Mouse (Mus musculus): ENCODE data around the gene 1600014C10Rik.

1600014C10Rik gene

DNA sequence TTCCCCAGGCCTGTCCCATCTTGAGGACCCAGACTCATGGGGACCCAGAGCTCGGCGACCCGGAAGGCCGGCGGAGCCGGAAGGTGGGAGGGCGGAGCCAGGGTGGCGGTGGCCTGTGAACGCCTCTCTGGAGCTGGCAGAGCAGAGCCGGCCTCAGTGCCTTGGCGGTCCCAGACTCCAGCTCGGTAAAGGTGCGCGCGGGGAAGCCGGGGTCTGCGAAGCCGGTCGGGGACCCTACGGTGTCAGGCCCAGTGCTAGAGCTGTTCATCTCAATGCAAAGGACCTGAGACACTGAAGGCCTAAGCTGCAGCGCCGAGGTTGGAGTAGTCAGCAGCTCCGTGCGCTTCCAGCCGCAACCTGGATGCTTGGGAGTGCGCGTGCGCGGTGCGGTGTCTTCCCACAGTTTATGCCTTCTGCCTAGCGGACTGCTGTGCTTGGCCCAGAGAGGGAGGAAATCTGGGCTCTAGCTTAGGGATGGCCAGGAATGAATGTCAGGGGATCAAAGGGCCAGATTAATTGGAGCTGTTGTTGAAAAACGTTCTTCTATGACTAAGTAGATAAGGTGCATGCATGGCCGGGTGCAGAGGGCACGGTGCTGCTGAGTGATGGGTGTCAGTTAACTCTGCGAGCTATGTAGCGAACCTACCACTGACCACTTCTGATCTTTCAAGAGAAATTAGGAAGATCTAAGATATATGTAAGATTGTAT lies 846 bp downstream of the 1600014C10Rik start:
- no peak for DNase-seq (ENCODE audit: extremely low read depth, low read depth, low spot score)

DNA sequence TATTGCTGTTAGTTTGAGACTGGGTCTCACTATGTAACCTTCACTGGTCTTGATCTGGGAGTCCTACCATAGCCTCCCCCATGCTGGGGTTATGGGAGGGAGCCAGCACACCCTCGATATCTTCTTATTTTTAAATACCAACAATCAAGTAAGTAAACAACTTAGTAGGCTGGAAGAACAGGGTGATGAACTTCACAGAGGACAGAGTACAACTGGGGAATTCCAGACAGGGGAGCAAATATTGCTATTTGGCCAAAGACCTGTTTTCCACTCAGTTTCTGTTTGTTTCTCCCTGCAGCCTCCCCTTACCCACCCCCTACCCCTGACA lies 1.4 kb downstream of the 1600014C10Rik start:
- DNase-seq (ENCODE audit: extremely low read depth, low read depth, low spot score): no peak

DNA sequence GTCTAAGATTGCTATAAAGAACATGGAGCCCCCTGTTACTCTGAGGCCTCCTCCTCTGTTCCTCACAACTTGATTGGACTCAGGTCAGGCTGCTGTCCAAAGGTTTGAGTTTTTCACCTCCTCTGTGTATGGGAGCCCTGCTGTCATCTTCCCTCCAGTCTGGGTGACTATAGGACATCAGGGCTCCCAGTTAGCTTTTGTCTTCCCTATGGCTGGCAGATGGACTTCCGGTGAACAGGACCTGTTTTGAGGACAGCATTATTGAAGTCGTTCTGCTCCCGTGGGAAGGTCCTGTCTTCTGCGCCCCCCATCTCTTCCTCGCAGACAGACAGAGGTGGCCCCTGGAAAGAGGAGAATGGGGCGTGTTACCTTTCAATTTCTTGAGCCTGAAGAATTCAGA lies 1.8 kb downstream of the 1600014C10Rik start:
- DNase-seq (ENCODE audit: extremely low read depth, low read depth, low spot score): no peak

- DNase-seq (ENCODE audit: extremely low read depth, low read depth, low spot score): no peak
Measured at GRCm38 (mm10) chr7:38186861-38187260, 3.8 kb downstream of the 1600014C10Rik start.

GRCm38 (mm10) chr7:38187796-38188195 lies 4.8 kb downstream of the 1600014C10Rik start:
- DNase-seq (ENCODE audit: extremely low read depth, low read depth, low spot score): peak; percentile 86

DNA sequence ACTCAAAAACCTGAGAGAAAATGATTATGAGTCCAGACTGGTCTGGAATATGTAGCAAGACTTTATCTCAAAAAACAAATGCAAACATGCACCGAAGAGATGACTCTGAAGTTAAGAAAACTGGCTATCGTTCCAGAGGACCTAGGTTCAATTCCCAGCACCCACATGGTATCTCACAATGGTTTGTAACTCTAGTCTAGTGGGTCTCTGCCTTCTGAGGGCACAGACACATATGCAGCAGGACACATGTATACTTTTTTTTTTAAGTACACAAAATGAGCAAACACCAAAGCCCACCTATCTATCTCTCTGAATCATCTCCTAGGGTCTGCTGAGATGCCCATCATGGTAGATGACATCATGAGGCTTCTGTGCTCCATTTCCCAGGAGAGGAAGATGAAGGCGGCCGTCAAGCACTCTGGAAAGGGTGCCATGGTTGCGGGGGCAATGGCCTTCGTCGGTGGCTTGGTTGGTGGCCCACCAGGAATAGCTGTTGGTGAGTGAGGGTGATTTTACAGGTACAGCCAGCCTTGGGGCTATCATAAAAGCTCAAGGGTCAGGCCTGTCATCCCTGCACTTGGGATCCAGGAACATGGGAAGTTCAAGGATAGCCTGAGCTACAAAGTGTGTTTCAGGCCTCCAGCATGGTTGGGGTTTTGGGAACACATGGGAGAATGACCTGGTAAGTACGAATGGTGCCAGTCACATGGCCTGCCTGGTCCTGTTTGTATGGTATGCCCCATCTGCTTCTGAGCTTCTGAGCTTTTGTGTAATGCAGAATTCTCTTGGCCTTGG lies 5.5 kb downstream of the 1600014C10Rik start:
- DNase-seq (ENCODE audit: extremely low read depth, low read depth, low spot score): no peak

DNA sequence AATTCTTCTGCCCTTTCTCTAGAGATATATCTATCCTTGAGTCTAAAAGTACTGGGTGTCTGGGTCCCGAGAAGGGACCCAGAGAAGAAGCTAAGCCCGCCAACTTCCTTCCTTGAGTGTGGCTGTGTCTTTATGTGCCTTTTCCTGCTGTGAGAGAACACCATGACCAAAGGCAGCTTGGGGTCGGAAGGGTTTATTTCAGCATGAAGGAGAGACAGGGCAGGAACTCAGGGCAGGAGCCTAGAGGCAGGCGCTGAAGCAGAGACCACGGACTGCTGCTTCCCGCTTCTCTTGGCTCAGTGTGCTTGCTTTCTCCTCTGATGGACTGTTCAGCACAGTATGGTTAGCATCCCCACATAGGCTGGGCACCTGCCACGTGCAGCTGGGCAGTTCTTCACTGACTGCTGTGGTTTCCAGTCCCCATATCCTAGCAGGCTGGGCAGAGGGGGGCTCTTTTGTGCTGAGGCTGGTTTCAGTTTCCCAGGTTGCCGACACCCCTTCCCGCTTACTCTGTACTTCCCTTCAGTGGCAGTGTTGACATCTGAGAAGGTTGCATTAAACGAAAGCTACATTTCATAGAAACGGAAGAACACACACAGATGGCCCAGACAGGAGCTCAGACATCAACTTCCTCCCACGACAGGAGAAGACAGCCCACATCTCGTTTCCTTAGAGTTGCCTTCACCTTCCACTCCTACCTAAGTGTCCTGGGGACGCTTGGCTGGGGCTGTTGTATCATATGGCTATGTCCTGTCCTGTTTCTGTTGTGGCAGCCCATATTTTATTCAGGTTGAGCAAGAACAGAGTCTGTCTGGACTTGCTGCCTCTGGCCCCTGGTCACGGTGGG lies 6.3 kb downstream of the 1600014C10Rik start:
- peak; percentile 92 for DNase-seq (ENCODE audit: extremely low read depth, low read depth, low spot score)

DNA sequence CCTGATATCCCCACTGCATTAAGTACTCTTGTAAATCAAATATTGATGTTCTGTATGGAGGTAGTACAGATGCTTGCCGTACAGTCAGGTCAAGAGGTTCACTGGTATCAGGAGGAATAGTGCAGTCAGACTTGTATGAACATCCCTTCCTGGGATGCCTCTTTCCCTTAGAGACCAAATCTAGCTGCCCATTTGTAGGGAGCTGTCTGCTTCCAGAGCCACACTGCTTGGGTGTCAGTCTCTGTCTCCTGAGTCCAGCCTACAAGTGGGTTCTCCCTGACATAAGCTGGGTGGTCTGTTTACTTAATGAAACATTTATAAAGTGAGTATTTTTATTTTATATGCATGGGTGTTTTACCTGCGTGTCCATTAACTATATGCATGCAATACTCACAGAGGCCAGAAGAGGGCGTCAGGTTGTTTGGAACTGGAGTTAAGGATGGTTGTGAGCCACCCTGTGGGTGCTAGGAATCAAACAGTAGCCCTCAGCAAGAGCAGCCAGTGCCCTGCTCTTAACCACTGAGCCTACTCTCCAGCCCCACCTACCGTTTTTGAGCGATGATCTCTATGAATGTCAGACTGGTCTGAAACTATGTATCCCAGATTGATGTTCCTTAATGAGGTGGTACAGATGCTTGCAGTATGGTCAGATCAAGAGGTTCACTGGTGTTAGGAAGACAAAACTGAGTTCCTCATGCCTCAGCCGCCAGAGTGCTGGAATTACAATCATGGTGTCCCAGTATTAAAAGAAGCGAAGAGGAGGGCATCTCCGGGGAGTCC lies 7.2 kb downstream of the 1600014C10Rik start:
- DNase-seq (ENCODE audit: extremely low read depth, low read depth, low spot score): no peak

DNA sequence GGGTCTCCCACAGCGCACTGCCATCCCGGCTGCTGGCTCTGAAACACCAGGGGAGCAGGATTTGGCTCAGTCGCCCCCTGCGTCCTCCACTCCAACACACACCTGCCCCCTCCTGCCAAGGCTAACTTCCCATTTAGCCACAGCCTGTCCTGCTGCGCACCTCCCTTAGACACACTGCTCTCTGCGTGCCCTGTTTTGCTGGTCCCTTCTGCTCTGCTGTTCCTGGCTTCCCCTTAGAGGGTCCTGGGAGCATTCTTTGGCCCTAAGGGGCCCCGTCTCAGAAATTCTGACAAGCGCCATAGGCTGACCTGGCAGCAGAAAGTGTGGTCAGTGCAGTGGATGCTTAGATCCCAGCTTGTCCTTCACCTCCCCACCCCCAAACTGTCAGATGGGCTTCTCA lies 8.1 kb downstream of the 1600014C10Rik start:
- DNase-seq (ENCODE audit: extremely low read depth, low read depth, low spot score): no peak

GRCm38 (mm10) chr7:38191571-38191970 lies 8.6 kb downstream of the 1600014C10Rik start:
- DNase-seq (ENCODE audit: extremely low read depth, low read depth, low spot score): no peak

DNA sequence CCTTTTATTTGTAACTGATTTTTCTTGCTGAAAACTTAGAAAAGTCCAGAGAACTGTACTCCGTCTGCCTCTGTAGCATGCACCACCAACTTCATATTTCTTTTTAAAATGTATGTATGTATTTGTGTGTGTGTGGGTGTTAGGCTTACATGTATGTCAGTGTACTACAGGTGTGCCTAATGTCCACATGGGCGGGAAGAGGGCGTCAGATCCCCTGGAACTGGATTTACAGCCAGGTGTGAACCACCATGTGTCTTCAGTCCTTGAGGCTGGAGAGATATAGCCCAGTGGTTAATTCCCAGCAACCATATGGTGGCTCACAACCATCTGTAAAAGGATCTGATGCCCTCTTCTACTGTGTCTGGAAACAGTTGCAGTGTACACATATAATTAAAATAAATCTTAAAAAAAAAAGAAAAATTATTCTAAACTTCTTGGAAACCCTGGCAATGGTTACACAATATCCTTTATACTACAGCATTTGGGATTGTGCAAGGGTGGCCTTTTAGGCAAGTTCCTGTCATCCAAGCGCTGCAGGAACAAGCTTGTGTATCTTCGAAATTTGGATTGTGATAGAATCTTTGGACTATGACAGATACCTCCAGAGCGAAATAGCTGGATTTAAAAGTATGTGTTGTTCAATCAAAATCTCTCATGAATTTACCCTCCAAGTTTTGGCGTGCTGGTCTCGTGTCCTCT lies 17.0 kb downstream of the 1600014C10Rik start:
- no peak for DNase-seq (ENCODE audit: extremely low read depth, low read depth, low spot score)

GRCm38 (mm10) chr7:38200606-38201289 lies 17.7 kb downstream of the 1600014C10Rik start:
- DNase-seq (ENCODE audit: extremely low read depth, low read depth, low spot score): no peak

DNA sequence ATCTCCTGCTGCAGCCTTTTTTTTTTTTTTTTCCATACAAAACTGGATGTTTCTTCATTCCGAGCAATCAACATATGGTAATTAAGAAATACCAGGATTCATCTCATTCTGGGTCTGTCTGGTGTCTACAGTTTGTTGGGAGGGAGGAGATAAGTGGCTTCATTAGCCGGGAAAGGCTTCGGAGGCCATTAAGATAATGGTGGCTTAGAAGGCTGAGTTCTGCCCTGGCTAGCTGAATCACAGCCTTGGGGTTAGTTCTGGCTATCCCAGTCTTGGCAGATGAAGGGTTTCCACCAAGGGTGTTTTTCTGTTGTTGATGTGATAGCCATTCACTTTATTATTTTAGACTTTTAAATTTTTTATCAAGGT lies 18.3 kb downstream of the 1600014C10Rik start:
- DNase-seq (ENCODE audit: extremely low read depth, low read depth, low spot score): no peak

DNA sequence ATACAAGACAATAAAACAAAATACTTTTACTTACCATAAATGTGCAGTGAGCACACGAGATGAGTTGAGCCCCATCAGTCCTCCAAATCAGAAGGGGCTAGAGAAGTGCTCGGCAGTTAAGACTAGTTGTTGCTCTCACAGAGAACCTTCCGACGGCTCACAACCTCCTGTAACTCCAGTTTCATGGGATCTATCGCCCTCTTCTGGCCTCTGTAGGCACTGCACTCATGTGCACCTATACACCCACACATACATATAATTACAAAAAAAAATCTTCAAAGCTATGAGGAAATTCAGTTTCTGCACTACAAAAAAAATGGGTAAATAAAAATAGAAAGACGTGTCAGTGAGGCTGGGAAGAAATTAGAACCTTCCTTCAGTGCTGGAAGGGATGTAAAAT lies 21.3 kb downstream of the 1600014C10Rik start:
- no peak for DNase-seq (ENCODE audit: extremely low read depth, low read depth, low spot score)

DNA sequence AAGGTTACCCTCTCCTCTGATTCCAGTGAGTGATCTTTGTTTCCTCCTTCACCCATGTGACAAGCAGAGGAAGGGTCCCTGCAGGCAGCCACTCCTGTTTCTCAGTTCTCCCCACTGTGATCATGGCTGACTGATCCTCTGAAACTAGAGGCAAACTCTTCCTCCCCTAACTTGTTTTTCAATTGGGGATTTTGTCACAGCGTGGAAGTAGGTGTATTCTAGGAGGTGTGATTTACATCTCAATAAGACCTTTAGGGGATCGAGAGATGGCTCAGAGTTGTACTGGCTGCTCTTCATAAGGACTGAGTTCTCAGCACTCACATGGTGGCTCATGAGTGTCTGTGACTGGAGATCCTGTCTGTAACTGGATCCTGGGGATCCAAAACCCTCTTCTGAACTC lies 22.8 kb downstream of the 1600014C10Rik start:
- no peak for DNase-seq (ENCODE audit: extremely low read depth, low read depth, low spot score)

DNA sequence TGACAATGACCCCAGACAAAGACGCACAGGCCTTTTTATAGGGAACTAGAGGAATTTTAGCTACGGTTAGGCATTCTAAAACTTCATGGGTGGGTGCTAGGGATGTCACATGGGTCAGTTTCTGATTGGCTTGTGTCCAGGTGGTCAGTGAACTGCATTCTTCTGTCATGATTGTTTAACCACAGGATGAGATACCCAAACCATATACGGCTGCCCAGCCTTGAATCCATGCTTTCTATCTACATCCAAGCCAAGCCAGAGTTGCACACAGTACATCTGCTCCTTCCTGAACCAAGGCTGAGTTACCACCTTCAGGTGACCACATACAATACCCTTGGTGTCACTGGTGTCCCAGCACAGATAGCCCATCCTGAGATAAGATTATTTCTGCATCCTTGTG lies 23.5 kb downstream of the 1600014C10Rik start:
- no peak for DNase-seq (ENCODE audit: extremely low read depth, low read depth, low spot score)

DNA sequence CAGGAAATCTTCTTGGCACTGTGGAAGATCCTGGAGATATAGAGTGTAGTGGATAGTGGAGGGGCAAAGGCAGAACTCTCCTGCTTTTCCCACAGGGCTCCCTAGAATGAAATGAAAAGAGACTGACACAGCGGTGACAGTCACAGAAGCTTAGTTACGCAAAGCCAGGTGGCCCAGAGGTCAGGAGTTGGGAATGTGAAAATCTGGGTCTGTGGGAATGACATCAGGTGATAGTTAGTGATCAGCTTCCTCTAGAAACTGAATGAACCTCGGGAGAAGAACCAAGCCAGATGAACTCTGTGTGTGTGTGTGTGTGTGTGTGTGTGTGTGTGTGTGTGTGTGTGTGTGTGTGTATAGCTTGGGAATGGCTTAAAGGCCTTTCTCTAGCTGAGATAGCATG lies 26.0 kb downstream of the 1600014C10Rik start:
- DNase-seq (ENCODE audit: extremely low read depth, low read depth, low spot score): no peak

- no peak for DNase-seq (ENCODE audit: extremely low read depth, low read depth, low spot score)
Measured at GRCm38 (mm10) chr7:38209478-38210152, 26.6 kb downstream of the 1600014C10Rik start.

DNA sequence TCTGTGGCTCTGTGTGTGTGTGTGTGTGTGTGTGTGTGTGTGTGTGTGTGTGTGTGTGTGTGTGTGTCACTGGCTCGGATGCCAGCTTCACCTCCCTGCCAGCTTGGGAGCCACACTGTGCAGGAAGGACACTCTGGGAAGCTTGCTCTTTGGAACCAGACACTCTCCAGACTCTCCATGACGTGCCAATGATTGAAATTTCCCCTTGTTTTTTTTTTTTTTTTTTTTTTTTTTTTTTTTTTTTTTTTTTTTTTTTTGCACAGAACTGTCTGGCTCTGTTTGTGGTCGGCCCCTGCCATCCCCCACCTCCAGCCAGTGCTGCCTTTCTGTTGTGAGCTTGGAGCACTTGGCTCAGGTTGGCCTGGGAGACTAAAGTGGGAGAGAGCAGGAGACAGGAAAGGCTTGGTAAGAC lies 29.6 kb downstream of the 1600014C10Rik start:
- no peak for DNase-seq (ENCODE audit: extremely low read depth, low read depth, low spot score)
